Mouse (Mus musculus) intestine, embryonic 14.5 days (tissue): ENCODE data around the gene Prl8a9. TPM values are rescaled to one million over a fixed set of nuclear protein-coding genes. Genes with fewer than 3 reads are reported as not detected.

Source experiments
- ATAC-seq: fragments of 200-750 bp; cut with Nextera tagmentation; replicated peaks from 2 replicates; pipeline ENCODE4 v1.8.0; 2017; ENCODE audit warnings: low read depth, moderate number of reproducible peaks, moderate TSS enrichment, moderate library complexity; ENCODE audit not compliant: low FRiP score, low TSS enrichment
- DNase-seq: peaks from one replicate; pipeline ENCODE4 v3.0.0-alpha.2; 2018; ENCODE audit warnings: low spot score
- H3K27ac ChIP-seq: fragments of 300-500 bp; sonication (generic); 2 replicates; pipeline ENCODE4 v1.5.1; 2014; ENCODE audit warnings: low read depth, mild to moderate bottlenecking, control low read depth
- H3K27me3 ChIP-seq: fragments of 300-500 bp; sonication (generic); replicated peaks from 2 replicates; pipeline ENCODE4 v1.6.1; 2014; ENCODE audit warnings: low read length, control low read depth; ENCODE audit not compliant: control insufficient read depth, insufficient read depth
- H3K36me3 ChIP-seq: fragments of 300-500 bp; sonication (generic); 2 replicates; pipeline ENCODE4 v1.6.1; 2014; ENCODE audit warnings: low read length, control low read depth; ENCODE audit not compliant: control insufficient read depth, insufficient read depth
- H3K4me1 ChIP-seq: fragments of 300-500 bp; sonication (generic); replicated peaks from 2 replicates; pipeline ENCODE4 v1.6.1; 2014; ENCODE audit warnings: low read length, control low read depth, mixed read lengths; ENCODE audit not compliant: control insufficient read depth, insufficient read depth
- H3K4me2 ChIP-seq: fragments of 300-500 bp; sonication (generic); 2 replicates; pipeline ENCODE4 v1.6.1; 2014; ENCODE audit warnings: low read length
- H3K4me3 ChIP-seq: fragments of 300-500 bp; sonication (generic); 2 replicates; pipeline ENCODE4 v1.5.1; 2014; ENCODE audit warnings: low read depth, low read length, control low read depth, mixed read lengths
- H3K9ac ChIP-seq: fragments of 300-500 bp; sonication (generic); 2 replicates; pipeline ENCODE4 v1.6.1; 2014; ENCODE audit warnings: mild to moderate bottlenecking, low read length
- H3K9me3 ChIP-seq: fragments of 300-500 bp; sonication (generic); 2 replicates; pipeline ENCODE4 v1.6.1; 2016; ENCODE audit warnings: low read length, control low read depth; ENCODE audit not compliant: control insufficient read depth
- WGBS: fragments of 180-500 bp; shearing (Covaris S2); extraction: QIAGEN DNeasy Blood & Tissue Kit; methylation state at CpG from one replicate; pipeline ENCODE4 v1.1.7; 2014; 5-methylcytosine and 5-hydroxymethylcytosine counted together
- polyA plus RNA-seq: library from polyadenylated mRNA; unstranded; fragments of >200 nt; fragmentation: Nextera tagmentation; extraction: Ambion mirVana; gene quantifications from 2 replicates; pipeline ENCODE4 v1.2.1, GENCODE M21; 2014

Prl8a9 gene
- not detected in 2 replicates for polyA plus RNA-seq

GRCm38 (mm10) chr13:27564506-27564905 lies at the start of gene Prl8a9:
TSS of gene Prl8a9 (minus strand) at chr13:27564606.
- ATAC-seq (no peak), DNase-seq (no peak)
- no peak within 1 kb of the TSS for H3K27ac ChIP-seq
- WGBS = 87% methylated on average over 2 of the region's 2 CpGs
- H3K9me3 ChIP-seq = no peaks in the 10 kb centered on the region
- H3K4me1 ChIP-seq = no peaks in the 10 kb centered on the region
- no peaks in the 10 kb centered on the region for H3K27me3 ChIP-seq
- no peaks in the 10 kb centered on the region for H3K36me3 ChIP-seq
- no peak within 1 kb of the TSS for H3K4me3 ChIP-seq
- H3K9ac ChIP-seq = no peak within 1 kb of the TSS
- no peak within 1 kb of the TSS for H3K4me2 ChIP-seq

GRCm38 (mm10) chr13:27610482-27610881 lies 46.1 kb upstream of the Prl8a9 start, which contains the start of gene Prl7b1:
TSS of gene Prl7b1 (minus strand) at chr13:27610582.
- Histone ChIP-seq H3K27me3 (no peaks in the 10 kb centered on the region), H3K4me2 (no peak within 1 kb of the TSS), H3K9ac (no peak within 1 kb of the TSS), H3K9me3 (no peaks in the 10 kb centered on the region), H3K36me3 (no peaks in the 10 kb centered on the region), H3K4me1 (no peaks in the 10 kb centered on the region), H3K4me3 (no peak within 1 kb of the TSS), H3K27ac (no peak within 1 kb of the TSS)
- 80% methylated on average over 4 of the region's 4 CpGs for WGBS
- no peak for DNase-seq
- ATAC-seq = no peak

- Histone ChIP-seq H3K27me3 (no peaks in the 10 kb centered on the region), H3K4me3 (no peak within 1 kb of the TSS), H3K4me2 (no peak within 1 kb of the TSS), H3K9me3 (no peaks in the 10 kb centered on the region), H3K4me1 (no peaks in the 10 kb centered on the region), H3K9ac (no peak within 1 kb of the TSS), H3K27ac (no peak within 1 kb of the TSS), H3K36me3 (no peaks in the 10 kb centered on the region)
- DNase-seq (no peak), ATAC-seq (no peak)
- 85% methylated on average over 2 of the region's 2 CpGs for WGBS
Observed at GRCm38 (mm10) chr13:27582071-27582470, 17.7 kb upstream of the Prl8a9 start, which contains the start of gene Prl8a1. TSS of gene Prl8a1 (minus strand) at chr13:27582171.

GRCm38 (mm10) chr13:27553336-27553735 lies 11.1 kb downstream of the Prl8a9 start:
- no peak overlapping the region for H3K4me2 ChIP-seq
- no peaks in the 10 kb centered on the region for H3K36me3 ChIP-seq
- no peaks in the 10 kb centered on the region for H3K9me3 ChIP-seq
- ATAC-seq (no peak), DNase-seq (no peak)
- H3K27ac ChIP-seq = no peak overlapping the region
- H3K27me3 ChIP-seq = no peaks in the 10 kb centered on the region
- H3K4me1 ChIP-seq = no peaks in the 10 kb centered on the region
- no peak overlapping the region for H3K9ac ChIP-seq
- no peak overlapping the region for H3K4me3 ChIP-seq

GRCm38 (mm10) chr13:27523156-27523555 lies 41.2 kb downstream of the Prl8a9 start:
- ATAC-seq = no peak
- 83% methylated on average over 4 of the region's 4 CpGs for WGBS

GRCm38 (mm10) chr13:27513117-27513516 lies 51.3 kb downstream of the Prl8a9 start, which contains the start of gene Prl8a8:
TSS of gene Prl8a8 (minus strand) at chr13:27513217.
- DNase-seq = no peak
- 86% methylated on average over 4 of the region's 4 CpGs for WGBS
- no peaks in the 10 kb centered on the region for H3K4me1 ChIP-seq
- H3K36me3 ChIP-seq = no peaks in the 10 kb centered on the region
- no peak within 1 kb of the TSS for H3K4me3 ChIP-seq
- no peak within 1 kb of the TSS for H3K9ac ChIP-seq
- H3K9me3 ChIP-seq = no peaks in the 10 kb centered on the region
- no peak within 1 kb of the TSS for H3K4me2 ChIP-seq
- no peak for ATAC-seq
- H3K27me3 ChIP-seq = no peaks in the 10 kb centered on the region
- H3K27ac ChIP-seq = no peak within 1 kb of the TSS

More at GRCm38 (mm10) chr13:27523156-27523555, 41.2 kb downstream of the Prl8a9 start:
- Histone ChIP-seq H3K9ac (no peak overlapping the region), H3K9me3 (no peaks in the 10 kb centered on the region), H3K4me2 (no peak overlapping the region), H3K27ac (no peak overlapping the region), H3K27me3 (no peaks in the 10 kb centered on the region), H3K4me1 (no peaks in the 10 kb centered on the region), H3K4me3 (no peak overlapping the region), H3K36me3 (no peaks in the 10 kb centered on the region)
- no peak for DNase-seq

Other genes starting within 250 kb of the Prl8a9 start
- gene Prl8a2, start 218.9 kb downstream of the Prl8a9 start, polyA plus RNA-seq = not detected in 2 replicates
- gene Prl2b1, start 173.8 kb downstream of the Prl8a9 start, polyA plus RNA-seq = not detected in 2 replicates
- not detected in 2 replicates for gene Prl8a6, start 125.9 kb downstream of the Prl8a9 start, polyA plus RNA-seq
- gene Prl8a8, start 51.4 kb downstream of the Prl8a9 start, polyA plus RNA-seq = not detected in 2 replicates
- not detected in 2 replicates for gene Prl8a1, start 17.6 kb upstream of the Prl8a9 start, polyA plus RNA-seq
- not detected in 2 replicates for gene Prl7b1, start 46.0 kb upstream of the Prl8a9 start, polyA plus RNA-seq
- not detected in 2 replicates for gene Prl7a1, start 77.9 kb upstream of the Prl8a9 start, polyA plus RNA-seq
- gene Prl7a2, start 103.4 kb upstream of the Prl8a9 start, polyA plus RNA-seq = not detected in 2 replicates
- not detected in 2 replicates for gene Prl7d1, start 152.1 kb upstream of the Prl8a9 start, polyA plus RNA-seq
- not detected in 2 replicates for gene Prl7c1, start 216.2 kb upstream of the Prl8a9 start, polyA plus RNA-seq
- not detected in 2 replicates for gene Prl2a1, start 237.0 kb upstream of the Prl8a9 start, polyA plus RNA-seq